Mouse (Mus musculus) thymus, adult 18-20 months (tissue): ENCODE data around the gene Slc38a3.

Experiments
- DNase-seq, 2 experiments: peaks; one replicate each; pipeline ENCODE4 v3.0.0; 2022; ENCODE audit warnings: mixed read lengths in 2 of 2

Gene Slc38a3

GRCm38 (mm10) chr9:107618098-107618497 is 51.2 kb downstream of the Slc38a3 start:
- DNase-seq, result no peak

GRCm38 (mm10) chr9:107617461-107617860 is 51.9 kb downstream of the Slc38a3 start:
- DNase-seq, result no peak

- no peak for DNase-seq
Observed at GRCm38 (mm10) chr9:107615035-107615434, 54.3 kb downstream of the Slc38a3 start.

- DNase-seq, result no peak
Observed at GRCm38 (mm10) chr9:107612945-107613569, 56.3 kb downstream of the Slc38a3 start.

GRCm38 (mm10) chr9:107612191-107612944 is 57.0 kb downstream of the Slc38a3 start:
- DNase-seq, result peak; percentile 92 to 93

- DNase-seq, result no peak
Observed at GRCm38 (mm10) chr9:107611456-107612190, 57.7 kb downstream of the Slc38a3 start.

- no peak for DNase-seq
Observed at GRCm38 (mm10) chr9:107609433-107609830, 59.9 kb downstream of the Slc38a3 start.

GRCm38 (mm10) chr9:107608741-107609432 is 60.4 kb downstream of the Slc38a3 start, which contains the start of gene Sema3b:
Gene Sema3b, minus strand, starts transcription at chr9:107609229.
- no peak for DNase-seq

GRCm38 (mm10) chr9:107607653-107608245 is 61.6 kb downstream of the Slc38a3 start:
- DNase-seq, result no peak

- DNase-seq, result no peak
Observed at GRCm38 (mm10) chr9:107607036-107607435, 62.3 kb downstream of the Slc38a3 start.

GRCm38 (mm10) chr9:107606591-107606990 is 62.7 kb downstream of the Slc38a3 start:
- no peak for DNase-seq

GRCm38 (mm10) chr9:107605041-107605661 is 64.2 kb downstream of the Slc38a3 start:
- no peak for DNase-seq

GRCm38 (mm10) chr9:107603251-107603650 is 66.1 kb downstream of the Slc38a3 start:
- DNase-seq, result no peak

- DNase-seq, result peak; percentile 74 to 79
Observed at GRCm38 (mm10) chr9:107602068-107602648, 67.2 kb downstream of the Slc38a3 start.

GRCm38 (mm10) chr9:107601275-107601674 is 68.1 kb downstream of the Slc38a3 start:
- no peak for DNase-seq

GRCm38 (mm10) chr9:107600745-107601144 is 68.6 kb downstream of the Slc38a3 start:
- no peak for DNase-seq
